Mouse (Mus musculus): ENCODE results near the gene Acot8.
A peak's percentile ranks its signal among the peaks of the same experiment; 100 is the strongest.

The Acot8 gene

DNA sequence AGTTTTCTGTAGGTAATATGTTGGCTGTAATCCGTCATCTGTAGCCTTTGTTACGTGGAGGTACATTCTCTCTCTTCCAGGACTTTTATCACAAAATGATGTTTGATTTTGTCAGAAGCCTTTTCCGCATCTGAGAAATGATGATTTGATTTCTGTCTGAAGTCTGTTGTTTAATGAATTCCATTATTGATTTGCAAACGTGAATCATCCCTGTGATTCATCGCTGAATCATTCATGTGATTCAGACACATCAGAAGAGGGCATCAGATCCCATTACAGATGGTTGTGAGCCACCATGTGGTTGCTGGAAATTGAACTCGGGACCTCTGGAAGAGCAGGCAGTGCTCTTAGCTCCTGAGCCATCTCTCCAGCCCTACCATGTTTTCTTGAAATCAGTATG, 55.7 kb downstream of the Acot8 start:
- DNase-seq, result no peak

DNA sequence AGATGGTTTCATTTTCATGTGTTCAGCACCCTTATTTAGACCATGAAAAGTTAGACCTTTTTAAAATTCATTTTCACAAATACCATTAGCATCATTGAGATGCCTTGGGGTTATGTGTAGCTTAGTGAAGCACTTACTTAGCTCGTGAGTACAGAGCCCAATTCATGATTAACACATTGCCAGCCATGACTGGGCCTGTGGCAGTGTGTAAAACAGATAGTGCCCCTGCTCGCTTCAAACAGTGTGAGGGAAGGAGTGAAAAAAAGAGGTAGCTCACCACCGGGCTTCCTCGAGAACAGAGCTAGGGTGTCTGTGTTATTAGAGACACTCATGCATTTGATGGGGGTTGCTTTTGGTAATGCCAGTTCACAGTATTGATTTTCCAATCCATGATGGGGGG, 56.5 kb downstream of the Acot8 start:
- DNase-seq, result peak; percentile 0

DNA sequence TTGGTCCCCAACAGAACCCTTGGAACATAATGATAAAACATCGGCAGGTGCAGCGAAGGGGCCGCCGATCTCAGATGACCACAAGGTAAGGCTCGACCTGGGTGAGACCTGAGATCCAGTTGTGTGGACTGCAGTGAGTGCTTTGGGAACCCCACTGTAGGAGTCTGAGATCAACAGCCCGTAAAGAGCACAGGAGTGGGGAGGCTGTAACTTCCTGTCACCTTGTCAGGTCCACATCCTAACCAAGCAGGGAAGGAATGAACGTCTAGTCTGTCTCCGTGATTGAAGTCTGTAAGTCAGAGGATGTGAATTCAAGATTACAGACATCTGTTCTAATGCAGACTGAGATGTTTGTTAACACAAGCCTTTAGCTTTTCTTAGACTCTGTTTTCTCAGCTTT, 58.0 kb downstream of the Acot8 start:
- no peak for DNase-seq

DNA sequence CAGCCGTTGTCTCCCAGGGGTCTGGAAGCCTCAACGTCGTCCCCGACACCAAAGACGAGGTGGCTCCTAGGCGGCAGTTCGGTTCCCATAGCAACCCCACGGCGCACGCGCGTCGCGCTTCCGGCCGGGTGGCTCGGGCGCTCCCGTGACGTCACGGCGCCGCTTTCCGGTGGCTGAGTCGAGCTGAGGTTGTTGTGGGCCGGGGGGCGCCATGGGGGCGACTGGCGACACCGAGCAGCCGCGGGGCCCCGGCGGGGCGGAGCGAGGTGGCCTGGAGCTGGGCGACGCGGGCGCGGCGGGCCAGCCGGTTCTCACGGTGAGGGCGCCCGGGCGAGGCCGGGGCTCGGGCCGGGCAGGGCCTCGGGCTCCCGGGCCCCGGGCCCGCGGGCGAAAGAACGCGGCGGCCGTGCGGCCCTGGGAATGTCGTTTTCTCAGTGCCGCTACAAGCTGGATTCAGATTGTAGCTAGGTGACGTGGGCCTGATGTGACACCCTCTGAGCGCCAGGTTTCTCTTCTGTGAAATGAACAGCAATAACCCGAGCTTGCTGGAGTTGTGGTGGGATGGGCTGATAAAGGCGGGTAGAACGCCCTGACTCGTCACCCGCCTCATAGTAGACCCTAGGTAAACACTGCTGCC, 58.7 kb downstream of the Acot8 start, which contains the start of the genes Wfdc3 and Dnttip1:
TSS of gene Wfdc3 (minus strand) at position 89 of the 637 bp plus-strand sequence.
TSS of gene Dnttip1 (plus strand) at position 141 of the 637 bp plus-strand sequence.
- peak; percentile 84 for DNase-seq

DNA sequence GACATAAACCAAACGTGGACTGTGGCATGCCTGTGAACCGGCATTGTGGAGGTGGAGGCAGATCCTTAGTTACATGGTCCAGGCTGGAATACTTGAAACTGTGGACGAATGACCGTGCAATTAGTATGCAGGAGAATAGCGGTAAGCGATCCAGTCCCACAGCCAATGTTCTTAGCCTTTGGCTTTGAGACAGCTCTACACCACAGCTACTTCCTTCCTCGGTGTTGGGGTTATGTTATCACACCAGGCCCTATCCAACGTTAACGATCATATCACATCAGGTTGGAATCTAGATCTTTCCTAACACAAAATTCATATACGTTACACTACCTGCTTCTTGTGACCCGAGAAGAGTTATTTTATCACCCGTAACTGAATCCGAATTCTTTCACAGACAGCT, 59.7 kb downstream of the Acot8 start:
- no peak for DNase-seq
